Comparison of ENCODE assay signal across 17 mouse cellular contexts in genomic region chr4:128992176-128992575, GRCm38 (mm10). TPM values are rescaled to one million over a fixed set of nuclear protein-coding genes. Genes with fewer than 3 reads are reported as not detected.
DNase-seq lines count a peak whose midpoint lies in the region; ATAC-seq and TF ChIP-seq lines count a peak whose summit lies in the region.
"Had no signal": no experiment of that assay in that cellular context is flagged by ENCODE, and none has a peak within 500 bp of the region (broad histone marks: within the 10 kb centered on the region; RNA-seq: fewer than 3 reads in every experiment).

No protein-coding gene starts in this region.

- H3K4me2 ChIP-seq in intestine, embryonic 16.5 days (ENCODE audit: low read depth, low read length), result peak overlapping the region; percentile 26; the same call in 1 of the 2 replicates
- no peak overlapping the region for H3K4me2 ChIP-seq in intestine, embryonic 15.5 days (replicated peaks)
- H3K4me2 ChIP-seq in forebrain, postnatal 0 days (ENCODE audit: low read depth), result no peak overlapping the region

- H3K9me3 ChIP-seq in intestine, embryonic 16.5 days (ENCODE audit: control insufficient read depth, low read length), result no peaks in the 10 kb centered on the region
- H3K9me3 ChIP-seq in intestine, embryonic 15.5 days, result no peaks in the 10 kb centered on the region
- H3K9me3 ChIP-seq in forebrain, postnatal 0 days (ENCODE audit: low read length), result no peaks in the 10 kb centered on the region
- H3K9me3 ChIP-seq: forebrain, embryonic 15.5 days; G1E; hindbrain, embryonic 10.5 days; neural tube, embryonic 13.5 days had no signal

- H3K27me3 ChIP-seq in intestine, embryonic 16.5 days (replicated peaks; ENCODE audit: control insufficient read depth, insufficient read depth, low read length), result no peaks in the 10 kb centered on the region
- H3K27me3 ChIP-seq in intestine, embryonic 15.5 days (replicated peaks), result no peaks in the 10 kb centered on the region
- H3K27me3 ChIP-seq in small intestine, adult 2 months (ENCODE audit: control insufficient read depth, insufficient read depth, low read length), result no peaks in the 10 kb centered on the region
- H3K27me3 ChIP-seq in forebrain, postnatal 0 days (ENCODE audit: insufficient read depth, low read length), result no peaks in the 10 kb centered on the region
- H3K27me3 ChIP-seq: forebrain, embryonic 15.5 days; Patski had no signal

- no peak overlapping the region for H3K4me3 ChIP-seq in intestine, embryonic 16.5 days (ENCODE audit: low read length)
- H3K4me3 ChIP-seq in intestine, embryonic 15.5 days (replicated peaks), result no peak overlapping the region
- H3K4me3 ChIP-seq in small intestine, adult 2 months (ENCODE audit: low read depth, low read length), result no peak overlapping the region
- no peak overlapping the region for H3K4me3 ChIP-seq in forebrain, postnatal 0 days (ENCODE audit: low read depth, low read length)

- WGBS in intestine, embryonic 16.5 days, result 86% methylated on average over 3 of the region's 3 CpGs
- WGBS in intestine, embryonic 15.5 days, result 90% methylated on average over 3 of the region's 3 CpGs
- WGBS in small intestine, adult 2 months, result 63% methylated on average over 3 of the region's 3 CpGs
- 93% methylated on average over 3 of the region's 3 CpGs for WGBS in forebrain, postnatal 0 days

- ATAC-seq in intestine, embryonic 16.5 days, result no peak
- no peak for ATAC-seq in intestine, embryonic 15.5 days
- ATAC-seq in granulocyte monocyte progenitor cell, adult 5-6 weeks (replicated peaks; ENCODE audit: poor library complexity, severe bottlenecking), result peak; percentile 60
- no peak for ATAC-seq in forebrain, postnatal 0 days

- DNase-seq in lung, postnatal 36 days, result peak; percentile 34
- no peak for DNase-seq in lung, postnatal 4 days
- no peak for DNase-seq in forebrain, postnatal 0 days
- DNase-seq in ovary, postnatal 36 days (ENCODE audit: low spot score), result no peak
- DNase-seq: cerebellum, adult 8-10 months; cerebellum, postnatal 36 days; gastrocnemius, postnatal 10 days; thymus, postnatal 25 days had no signal

- peak overlapping the region; percentile 67 for H3K27ac ChIP-seq in intestine, embryonic 16.5 days (ENCODE audit: low read length)
- H3K27ac ChIP-seq in intestine, embryonic 15.5 days, result no peak overlapping the region; the same call in 1 of the 2 replicates
- H3K27ac ChIP-seq in small intestine, adult 2 months (ENCODE audit: insufficient read depth, low read depth, low read length), result peak overlapping the region; percentile 92
- no peak overlapping the region for H3K27ac ChIP-seq in forebrain, postnatal 0 days (ENCODE audit: low read depth, low read length)
- H3K27ac ChIP-seq: forebrain, embryonic 15.5 days; neural tube, embryonic 13.5 days had no signal

- H3K36me3 ChIP-seq in intestine, embryonic 16.5 days (ENCODE audit: control insufficient read depth, insufficient read depth, low read length), result no peaks in the 10 kb centered on the region
- H3K36me3 ChIP-seq in intestine, embryonic 15.5 days, result no peaks in the 10 kb centered on the region
- peaks cover 4% of the 10 kb centered on the region for H3K36me3 ChIP-seq in small intestine, adult 2 months (ENCODE audit: control insufficient read depth, insufficient read depth, low read length)
- peaks cover 9% of the 10 kb centered on the region; the same call in 1 of the 2 replicates for H3K36me3 ChIP-seq in forebrain, postnatal 0 days (ENCODE audit: insufficient read depth)
- H3K36me3 ChIP-seq: forebrain, embryonic 15.5 days; neural tube, embryonic 13.5 days had no signal

- H3K9ac ChIP-seq in intestine, embryonic 16.5 days (ENCODE audit: low read depth, low read length), result no peak overlapping the region
- H3K9ac ChIP-seq in intestine, embryonic 15.5 days, result no peak overlapping the region
- H3K9ac ChIP-seq in forebrain, postnatal 0 days, result no peak overlapping the region
- H3K9ac ChIP-seq: forebrain, embryonic 15.5 days; neural tube, embryonic 13.5 days had no signal

- no peak for TF ChIP-seq POLR2A in small intestine, adult 2 months (IDR thresholded peaks at IDR 0.05; ENCODE audit: low read depth, low read length)

- TF ChIP-seq CTCF in small intestine, adult 2 months (IDR thresholded peaks at IDR 0.05; ENCODE audit: extremely low read depth, insufficient read length, insufficient replicate concordance, low read depth, low read length), result no peak
- TF ChIP-seq CTCF in forebrain, postnatal 0 days (IDR thresholded peaks at IDR 0.05; ENCODE audit: low read depth), result no peak

- peaks cover 24% of the 10 kb centered on the region for H3K4me1 ChIP-seq in intestine, embryonic 16.5 days (ENCODE audit: control insufficient read depth, insufficient read depth, low read length)
- peaks cover 25% of the 10 kb centered on the region for H3K4me1 ChIP-seq in intestine, embryonic 15.5 days (replicated peaks)
- H3K4me1 ChIP-seq in small intestine, adult 2 months (ENCODE audit: control insufficient read depth, insufficient read depth, insufficient read length, low read length), result peaks cover 33% of the 10 kb centered on the region; the same call in 1 of the 2 replicates
- H3K4me1 ChIP-seq in forebrain, postnatal 0 days (ENCODE audit: insufficient read depth), result peaks cover 9% of the 10 kb centered on the region

RNA-seq across cellular contexts. Expression of gene Ak2, which starts 0.4 kb away (rescaled TPM):
- polyA plus RNA-seq in intestine, embryonic 16.5 days (2015; fragmentation: Nextera tagmentation; extraction: Ambion mirVana), result 343 and 356 TPM in 2 replicates
- 297 and 298 TPM in 2 replicates for polyA plus RNA-seq in intestine, embryonic 15.5 days (2015; fragmentation: Nextera tagmentation; extraction: Ambion mirVana)
- total RNA-seq in granulocyte monocyte progenitor cell, adult 5-6 weeks (2014; fragmentation: Nextera tagmentation), result 166 and 176 TPM in 2 replicates
- 169 and 186 TPM in 2 replicates for total RNA-seq in granulocyte monocyte progenitor cell, adult 5-6 weeks (2017)
- 42.5 and 79.2 TPM in 2 replicates for polyA plus RNA-seq in small intestine, adult 2 months (2012; rRNA removed)
- total RNA-seq in forebrain, postnatal 0 days (2014; rRNA removed), result 30.8 and 33.0 TPM in 2 replicates
- polyA plus RNA-seq in forebrain, postnatal 0 days (2015; fragmentation: Nextera tagmentation; extraction: Ambion mirVana), result 58.5 and 64.2 TPM in 2 replicates

RNA-seq across cellular contexts. Expression of gene Azin2, which starts 29.9 kb away (rescaled TPM):
- 11.1 and 12.5 TPM in 2 replicates for polyA plus RNA-seq in intestine, embryonic 16.5 days (2015; fragmentation: Nextera tagmentation; extraction: Ambion mirVana)
- 12.9 and 13.3 TPM in 2 replicates for polyA plus RNA-seq in intestine, embryonic 15.5 days (2015; fragmentation: Nextera tagmentation; extraction: Ambion mirVana)
- total RNA-seq in granulocyte monocyte progenitor cell, adult 5-6 weeks (2014; fragmentation: Nextera tagmentation), result 3.3 and 9.7 TPM in 2 replicates
- 0.21 and 0.95 TPM in 2 replicates for total RNA-seq in granulocyte monocyte progenitor cell, adult 5-6 weeks (2017)
- polyA plus RNA-seq in small intestine, adult 2 months (2012; rRNA removed), result 2.3 and 3.2 TPM in 2 replicates
- 19.2 and 23.4 TPM in 2 replicates for total RNA-seq in forebrain, postnatal 0 days (2014; rRNA removed)
- 16.4 and 18.0 TPM in 2 replicates for polyA plus RNA-seq in forebrain, postnatal 0 days (2015; fragmentation: Nextera tagmentation; extraction: Ambion mirVana)
- total RNA-seq: G1E had no signal
- polyA plus RNA-seq: G1E had no signal

Comparison
In these comparisons a context has a peak if more than half of its experiments do, and no peak if none do; other contexts are left out.
1. H3K27ac ChIP-seq: peak in intestine, embryonic 16.5 days (single experiment) and small intestine, adult 2 months (single experiment); none in intestine, embryonic 15.5 days (single experiment) and forebrain, postnatal 0 days (single experiment).